Mouse (Mus musculus) liver, embryonic 15.5 days (tissue): ENCODE data around the gene Dcbld2. TPM values are rescaled to one million over a fixed set of nuclear protein-coding genes. Genes with fewer than 3 reads are reported as not detected.
A peak's percentile ranks its signal among the peaks of the same experiment; 100 is the strongest.

ENCODE experiments used
- ATAC-seq: fragments of 200-750 bp; cut with Nextera tagmentation; 2 replicates; pipeline ENCODE4 v1.8.0; 2017; ENCODE audit warnings: moderate number of reproducible peaks, mild to moderate bottlenecking, moderate library complexity; ENCODE audit not compliant: insufficient read depth
- H3K27ac ChIP-seq: fragments of 300-500 bp; sonication (generic); replicated peaks from 2 replicates; pipeline ENCODE4 v1.5.1; 2015; ENCODE audit warnings: mild to moderate bottlenecking, inconsistent platforms
- H3K27me3 ChIP-seq: fragments of 300-500 bp; sonication (generic); 2 replicates; pipeline ENCODE4 v1.6.1; 2015; ENCODE audit warnings: mild to moderate bottlenecking, inconsistent platforms
- H3K36me3 ChIP-seq: fragments of 300-500 bp; sonication (generic); replicated peaks from 2 replicates; pipeline ENCODE4 v1.6.1; 2015; ENCODE audit warnings: moderate library complexity, mild to moderate bottlenecking, inconsistent platforms
- H3K4me1 ChIP-seq: fragments of 300-500 bp; sonication (generic); replicated peaks from 2 replicates; pipeline ENCODE4 v1.6.1; 2015; ENCODE audit warnings: inconsistent platforms
- H3K4me2 ChIP-seq: fragments of 300-500 bp; sonication (generic); 2 replicates; pipeline ENCODE4 v1.6.1; 2015; ENCODE audit warnings: moderate library complexity, mild to moderate bottlenecking, inconsistent platforms
- H3K4me3 ChIP-seq: fragments of 300-500 bp; sonication (generic); replicated peaks from 2 replicates; pipeline ENCODE4 v1.5.1; 2015; ENCODE audit warnings: mild to moderate bottlenecking, inconsistent platforms
- H3K9ac ChIP-seq: fragments of 300-500 bp; sonication (generic); 2 replicates; pipeline ENCODE4 v1.6.1; 2015; ENCODE audit warnings: moderate library complexity, mild to moderate bottlenecking, inconsistent platforms
- H3K9me3 ChIP-seq: fragments of 300-500 bp; sonication (generic); replicated peaks from 2 replicates; pipeline ENCODE4 v1.6.1; 2016; ENCODE audit warnings: inconsistent platforms
- WGBS: fragments of 180-500 bp; shearing (Covaris S2); methylation state at CpG from one replicate; pipeline ENCODE4 v1.1.7; 2015; ENCODE audit warnings: mixed read lengths; ENCODE audit not compliant: insufficient replicate concordance; 5-methylcytosine and 5-hydroxymethylcytosine counted together
- polyA plus RNA-seq: library from polyadenylated mRNA; unstranded; fragments of >200 nt; fragmentation: Nextera tagmentation; extraction: Ambion mirVana; gene quantifications from 2 replicates; pipeline ENCODE4 v1.2.1, GENCODE M21; 2015

The Dcbld2 gene
- polyA plus RNA-seq, 1 experiment from 2014 or later = 0.76 TPM

DNA sequence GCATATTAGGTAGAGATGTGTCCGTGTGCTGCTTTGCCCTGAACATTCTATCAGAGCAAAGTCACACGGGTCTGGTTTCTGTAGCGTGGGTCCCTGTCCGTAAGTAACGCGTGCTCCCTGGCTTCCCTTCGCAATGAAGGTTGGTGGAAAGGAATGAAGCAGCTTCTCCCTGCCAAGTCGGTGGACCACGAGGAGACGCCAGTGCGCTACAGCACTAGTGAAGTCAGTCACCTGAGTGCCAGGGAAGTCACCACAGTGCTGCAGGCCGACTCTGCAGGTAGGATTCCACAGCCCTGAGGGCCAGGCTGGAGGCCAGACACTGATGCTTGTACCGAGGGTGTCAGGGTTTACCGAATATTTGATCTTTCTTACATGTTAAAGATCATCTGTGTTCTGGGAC lies 55.8 kb downstream of the Dcbld2 start:
- Histone ChIP-seq H3K27ac (no peak overlapping the region), H3K4me3 (no peak overlapping the region), H3K36me3 (peaks cover 30% of the 10 kb centered on the region), H3K4me1 (peaks cover 25% of the 10 kb centered on the region), H3K27me3 (no peaks in the 10 kb centered on the region), H3K9ac (no peak overlapping the region), H3K9me3 (no peaks in the 10 kb centered on the region), H3K4me2 (no peak overlapping the region)
- no peak for ATAC-seq
- WGBS = 89% methylated on average over 14 of the region's 14 CpGs

DNA sequence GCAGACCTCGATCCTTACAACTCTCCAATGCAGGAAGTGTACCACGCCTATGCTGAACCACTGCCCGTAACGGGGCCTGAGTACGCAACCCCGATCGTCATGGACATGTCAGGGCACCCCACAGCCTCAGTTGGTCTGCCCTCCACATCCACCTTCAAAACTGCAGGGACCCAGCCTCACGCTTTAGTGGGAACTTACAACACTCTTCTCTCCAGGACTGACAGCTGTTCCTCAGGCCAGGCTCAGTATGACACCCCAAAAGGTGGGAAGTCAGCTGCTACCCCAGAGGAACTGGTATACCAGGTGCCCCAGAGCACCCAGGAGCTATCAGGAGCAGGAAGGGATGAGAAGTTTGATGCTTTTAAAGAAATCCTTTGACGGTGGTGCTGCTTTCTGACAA lies 57.2 kb downstream of the Dcbld2 start:
- no peak for ATAC-seq
- no peak overlapping the region for H3K9ac ChIP-seq
- no peaks in the 10 kb centered on the region for H3K27me3 ChIP-seq
- peaks cover 15% of the 10 kb centered on the region for H3K4me1 ChIP-seq
- H3K4me3 ChIP-seq = no peak overlapping the region
- 64% methylated on average over 9 of the region's 9 CpGs for WGBS
- no peaks in the 10 kb centered on the region for H3K9me3 ChIP-seq
- H3K36me3 ChIP-seq = peaks cover 40% of the 10 kb centered on the region
- 0 out of 2 replicates have a peak overlapping the region, but pooled peaks have one; percentile 21 for H3K27ac ChIP-seq
- no peak overlapping the region for H3K4me2 ChIP-seq

GRCm38 (mm10) chr16:58470061-58470460 lies 61.8 kb downstream of the Dcbld2 start:
- no peak overlapping the region for H3K4me3 ChIP-seq
- ATAC-seq = no peak

GRCm38 (mm10) chr16:58470841-58471240 lies 62.6 kb downstream of the Dcbld2 start:
- 47% methylated on average over 4 of the region's 4 CpGs for WGBS
- H3K27ac ChIP-seq = no peak overlapping the region
- H3K4me2 ChIP-seq = no peak overlapping the region
- peaks cover 77% of the 10 kb centered on the region for H3K36me3 ChIP-seq
- ATAC-seq = no peak
- H3K4me1 ChIP-seq = peaks cover 10% of the 10 kb centered on the region
- no peaks in the 10 kb centered on the region for H3K9me3 ChIP-seq
- H3K4me3 ChIP-seq = no peak overlapping the region
- H3K9ac ChIP-seq = no peak overlapping the region
- no peaks in the 10 kb centered on the region for H3K27me3 ChIP-seq

More at GRCm38 (mm10) chr16:58470061-58470460, 61.8 kb downstream of the Dcbld2 start:
- peaks cover 13% of the 10 kb centered on the region for H3K4me1 ChIP-seq
- H3K9me3 ChIP-seq = no peaks in the 10 kb centered on the region
- H3K27ac ChIP-seq = no peak overlapping the region
- no peak overlapping the region for H3K4me2 ChIP-seq
- WGBS = 80% methylated on average over 8 of the region's 8 CpGs
- no peaks in the 10 kb centered on the region for H3K27me3 ChIP-seq
- peaks cover 74% of the 10 kb centered on the region for H3K36me3 ChIP-seq
- H3K9ac ChIP-seq = no peak overlapping the region

DNA sequence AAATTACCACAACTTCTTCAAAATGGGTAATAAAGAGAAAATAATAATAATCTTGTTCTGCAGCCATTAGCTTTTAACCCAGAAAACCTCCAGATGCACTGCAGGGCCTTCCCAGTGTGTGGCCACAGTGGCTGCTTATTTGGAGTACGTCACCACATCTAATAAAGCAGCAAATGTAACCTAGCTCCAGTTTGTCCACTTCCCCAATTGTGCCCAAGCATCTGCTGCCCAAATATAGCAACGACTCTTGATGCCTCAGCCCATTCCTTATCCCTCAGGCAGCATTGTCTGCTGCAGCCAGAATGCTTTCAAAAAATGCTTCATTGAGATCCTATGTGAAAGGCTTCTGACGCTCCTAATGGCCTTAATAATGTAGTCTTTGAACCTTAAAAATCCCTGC lies 66.6 kb downstream of the Dcbld2 start:
- no peak for ATAC-seq
- Histone ChIP-seq H3K36me3 (peaks cover 78% of the 10 kb centered on the region), H3K4me3 (no peak overlapping the region), H3K9ac (no peak overlapping the region), H3K9me3 (no peaks in the 10 kb centered on the region), H3K4me1 (peaks cover 15% of the 10 kb centered on the region), H3K27ac (no peak overlapping the region), H3K4me2 (no peak overlapping the region), H3K27me3 (no peaks in the 10 kb centered on the region)
- WGBS = 56% methylated on average over 3 of the region's 3 CpGs

GRCm38 (mm10) chr16:58475544-58476154 lies 67.4 kb downstream of the Dcbld2 start:
- no peak overlapping the region for H3K4me2 ChIP-seq
- peaks cover 74% of the 10 kb centered on the region for H3K36me3 ChIP-seq
- ATAC-seq = no peak
- H3K4me3 ChIP-seq = no peak overlapping the region
- peaks cover 13% of the 10 kb centered on the region for H3K4me1 ChIP-seq
- no peaks in the 10 kb centered on the region for H3K9me3 ChIP-seq
- no peaks in the 10 kb centered on the region for H3K27me3 ChIP-seq
- no peak overlapping the region for H3K9ac ChIP-seq
- WGBS = 68% methylated on average over 3 of the region's 3 CpGs
- peak overlapping the region; percentile 16; the same call in 1 of the 2 replicates for H3K27ac ChIP-seq

DNA sequence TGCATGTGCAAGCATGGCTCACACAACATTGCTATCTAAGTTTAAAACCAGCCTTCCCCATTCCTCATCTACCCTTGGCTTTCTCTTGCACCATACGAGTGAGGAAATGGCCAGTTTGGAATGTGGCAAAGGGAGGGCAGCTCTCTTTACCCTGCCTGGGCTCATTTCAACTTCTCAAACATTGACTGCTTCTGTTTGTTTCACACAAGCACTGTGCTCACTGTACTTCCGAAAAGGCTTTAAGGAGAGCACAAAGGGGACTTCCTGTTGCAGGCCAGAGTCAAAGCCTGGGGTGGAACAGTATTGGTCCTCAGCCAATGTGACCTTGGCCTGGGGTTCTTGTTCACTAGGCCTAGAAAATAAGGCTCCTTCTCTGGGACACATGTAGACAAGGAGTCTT lies 68.1 kb downstream of the Dcbld2 start:
- Histone ChIP-seq H3K4me2 (no peak overlapping the region), H3K36me3 (peaks cover 74% of the 10 kb centered on the region), H3K27me3 (no peaks in the 10 kb centered on the region), H3K9me3 (no peaks in the 10 kb centered on the region), H3K4me1 (peaks cover 6% of the 10 kb centered on the region; the same call in 1 of the 2 replicates), H3K9ac (no peak overlapping the region), H3K27ac (peak overlapping the region; percentile 16; the same call in 1 of the 2 replicates), H3K4me3 (no peak overlapping the region)
- ATAC-seq = no peak
- WGBS = 52% methylated on average over 2 of the region's 2 CpGs

- Histone ChIP-seq H3K4me1 (peaks cover 16% of the 10 kb centered on the region; the same call in 1 of the 2 replicates), H3K36me3 (peaks cover 76% of the 10 kb centered on the region), H3K4me2 (no peak overlapping the region), H3K9ac (no peak overlapping the region), H3K27me3 (no peaks in the 10 kb centered on the region), H3K27ac (no peak overlapping the region), H3K9me3 (no peaks in the 10 kb centered on the region), H3K4me3 (no peak overlapping the region)
- ATAC-seq = no peak
- 59% methylated on average over 4 of the region's 4 CpGs for WGBS
Observed at GRCm38 (mm10) chr16:58479898-58480448, 71.7 kb downstream of the Dcbld2 start.

GRCm38 (mm10) chr16:58481219-58481905 lies 73.1 kb downstream of the Dcbld2 start:
- Histone ChIP-seq H3K4me2 (no peak overlapping the region), H3K27ac (peak overlapping the region; percentile 29; the same call in 1 of the 2 replicates), H3K4me3 (no peak overlapping the region), H3K4me1 (peaks cover 14% of the 10 kb centered on the region; the same call in 1 of the 2 replicates), H3K27me3 (no peaks in the 10 kb centered on the region), H3K9ac (no peak overlapping the region), H3K9me3 (no peaks in the 10 kb centered on the region), H3K36me3 (peaks cover 69% of the 10 kb centered on the region)
- WGBS = 54% methylated on average over 9 of the region's 9 CpGs
- 0 out of 2 replicates have a peak, but pooled peaks have one; percentile 9 for ATAC-seq

DNA sequence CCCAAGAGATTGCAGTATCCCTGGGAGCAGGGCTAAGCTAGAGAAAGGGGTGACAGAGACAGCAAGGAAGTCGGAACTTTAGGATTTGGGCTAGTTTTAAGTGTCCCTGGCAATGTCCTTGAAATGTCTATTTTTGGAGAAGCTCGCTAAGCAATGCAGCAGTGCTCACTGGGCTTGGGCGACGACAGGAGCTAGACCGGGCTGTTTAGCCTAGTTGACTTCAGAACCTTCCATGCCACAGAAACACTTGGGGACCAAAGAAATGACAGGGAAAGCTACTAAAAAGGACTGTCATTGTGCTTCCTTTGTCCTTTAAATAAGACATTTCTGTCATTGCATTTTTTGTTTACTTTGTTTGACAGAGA lies 73.6 kb downstream of the Dcbld2 start:
- WGBS = 60% methylated on average over 5 of the region's 5 CpGs
- ATAC-seq = no peak
- peaks cover 12% of the 10 kb centered on the region; the same call in 1 of the 2 replicates for H3K4me1 ChIP-seq
- H3K36me3 ChIP-seq = peaks cover 67% of the 10 kb centered on the region
- H3K4me2 ChIP-seq = no peak overlapping the region
- no peak overlapping the region for H3K9ac ChIP-seq
- H3K9me3 ChIP-seq = no peaks in the 10 kb centered on the region
- no peaks in the 10 kb centered on the region for H3K27me3 ChIP-seq
- H3K27ac ChIP-seq = peak overlapping the region; percentile 29; the same call in 1 of the 2 replicates
- no peak overlapping the region for H3K4me3 ChIP-seq

DNA sequence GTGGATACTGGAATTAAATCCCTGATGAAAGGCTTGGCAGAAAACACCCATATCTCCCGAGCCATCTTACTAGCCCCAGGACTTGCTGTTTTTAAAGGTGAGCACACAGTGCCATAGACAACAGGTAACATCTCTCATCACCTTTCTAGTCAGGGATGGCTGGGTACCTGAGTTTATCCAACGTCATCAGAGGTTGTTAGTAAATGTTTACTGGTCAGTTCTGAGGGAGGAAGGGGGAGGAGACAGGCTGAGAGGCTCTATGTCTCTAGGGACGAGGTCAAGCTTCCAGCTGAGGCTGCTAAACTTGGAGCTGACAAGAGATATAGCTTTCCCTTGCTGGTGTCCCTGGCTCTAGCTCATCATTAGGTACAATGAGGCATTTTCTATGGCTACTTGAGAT lies 74.1 kb downstream of the Dcbld2 start:
- 53% methylated on average over 3 of the region's 3 CpGs for WGBS
- H3K36me3 ChIP-seq = peaks cover 65% of the 10 kb centered on the region
- 0 out of 2 replicates have a peak overlapping the region, but pooled peaks have one; percentile 29 for H3K27ac ChIP-seq
- no peaks in the 10 kb centered on the region for H3K27me3 ChIP-seq
- ATAC-seq = 0 out of 2 replicates have a peak, but pooled peaks have one; percentile 3
- H3K4me2 ChIP-seq = no peak overlapping the region
- peaks cover 12% of the 10 kb centered on the region; the same call in 1 of the 2 replicates for H3K4me1 ChIP-seq
- no peak overlapping the region for H3K4me3 ChIP-seq
- H3K9me3 ChIP-seq = no peaks in the 10 kb centered on the region
- no peak overlapping the region for H3K9ac ChIP-seq
